Mouse (Mus musculus) heart, postnatal 4 days (tissue): ENCODE measurements around the gene Phf11a. TPM values are rescaled to one million over a fixed set of nuclear protein-coding genes. Genes with fewer than 3 reads are reported as not detected.
"Not testable (repeated sequence)": the region's sequence is repeated elsewhere in the genome, so short reads cannot be mapped to it uniquely, and the experiment has no call there.

Experiments used
- DNase-seq: peaks from one replicate; pipeline ENCODE4 v3.0.0; 2021
- total RNA-seq, 2 experiments: library from RNA; stranded (reverse); gene quantifications; 2 replicates each; pipeline ENCODE4 v1.2.3; 2021

The Phf11a gene
- under 1 TPM; 0.19 to 0.32 TPM for total RNA-seq

DNA sequence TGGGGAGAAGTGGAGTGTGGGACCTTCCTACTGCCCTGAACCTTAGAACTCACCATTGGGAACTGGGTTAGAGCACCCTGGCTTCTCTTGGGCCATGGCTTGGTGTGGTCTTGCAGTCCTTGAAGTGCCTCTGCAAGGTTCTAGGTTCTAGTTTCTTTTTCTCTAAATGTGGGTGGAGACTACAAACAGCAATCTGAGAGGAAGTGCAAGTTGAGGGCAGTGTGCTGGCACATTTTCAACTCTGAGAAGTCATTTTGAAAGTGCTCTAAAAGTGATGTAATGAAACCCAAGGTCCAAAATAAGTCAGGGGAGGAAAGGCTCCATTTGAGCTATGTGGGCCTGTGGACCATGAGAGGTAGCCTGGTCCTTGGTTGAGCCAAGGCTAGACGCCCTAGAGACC, at the start of gene Phf11a:
TSS of gene Phf11a (minus strand) at position 132 of the 400 bp plus-strand sequence.
- not testable (repeated sequence) for DNase-seq

DNA sequence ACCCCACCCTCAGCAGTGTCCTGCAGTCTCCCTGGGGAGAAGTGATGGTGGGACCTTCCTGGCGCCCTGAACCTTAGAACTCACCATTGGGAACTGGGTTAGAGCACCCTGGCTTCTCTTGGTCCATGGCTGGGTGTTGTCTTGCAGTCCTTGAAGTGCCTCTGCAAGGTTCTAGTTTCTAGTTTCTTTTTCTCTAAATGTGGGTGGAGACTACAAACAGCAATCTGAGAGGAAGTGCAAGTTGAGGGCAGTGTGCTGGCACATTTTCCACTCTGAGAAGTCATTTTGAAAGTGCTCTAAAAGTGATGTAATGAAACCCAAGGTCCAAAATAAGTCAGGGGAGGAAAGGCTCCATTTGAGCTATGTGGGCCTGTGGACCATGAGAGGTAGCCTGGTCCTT, 43.9 kb upstream of the Phf11a start, which contains the start of gene Phf11b:
TSS of gene Phf11b (minus strand) at position 163 of the 400 bp plus-strand sequence.
- DNase-seq, result not testable (repeated sequence)

DNA sequence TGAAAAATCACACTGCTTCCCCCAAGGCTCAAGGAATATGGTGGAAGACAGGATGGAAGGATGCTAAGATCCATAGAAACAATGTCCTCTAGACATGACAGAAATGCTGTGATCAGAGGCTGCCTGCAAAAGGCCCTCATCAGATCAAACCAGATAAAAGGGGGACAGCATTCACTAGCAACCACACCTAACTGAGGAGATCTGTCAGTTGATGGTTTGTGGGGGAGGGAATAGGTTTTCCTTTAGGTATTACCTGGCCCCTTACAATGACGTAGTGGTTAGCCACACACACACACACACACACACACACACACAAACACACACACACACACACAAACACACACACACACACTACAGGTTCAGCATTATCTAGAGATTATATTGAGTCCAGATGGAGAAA, 42.2 kb upstream of the Phf11a start:
- DNase-seq, result no peak

DNA sequence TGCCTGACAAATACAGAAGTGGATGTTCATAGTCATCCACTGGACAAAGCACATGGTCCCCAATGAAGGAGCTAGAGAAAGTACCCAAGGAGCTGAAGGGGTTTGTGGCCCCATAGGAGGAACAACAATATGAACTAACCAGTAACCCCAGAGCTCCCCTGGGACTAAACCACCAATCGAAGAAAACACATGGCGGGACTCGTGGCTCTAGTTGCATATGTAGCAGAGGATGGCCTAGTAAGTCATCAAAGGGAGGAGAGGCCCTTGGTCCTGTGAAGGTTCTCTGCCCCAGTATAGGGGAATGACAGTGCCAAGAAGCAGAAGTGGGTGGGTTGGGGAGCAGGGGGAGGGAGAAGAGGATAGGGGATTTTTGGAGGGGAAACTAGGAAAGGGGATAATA, 38.7 kb upstream of the Phf11a start:
- not testable (repeated sequence) for DNase-seq

DNA sequence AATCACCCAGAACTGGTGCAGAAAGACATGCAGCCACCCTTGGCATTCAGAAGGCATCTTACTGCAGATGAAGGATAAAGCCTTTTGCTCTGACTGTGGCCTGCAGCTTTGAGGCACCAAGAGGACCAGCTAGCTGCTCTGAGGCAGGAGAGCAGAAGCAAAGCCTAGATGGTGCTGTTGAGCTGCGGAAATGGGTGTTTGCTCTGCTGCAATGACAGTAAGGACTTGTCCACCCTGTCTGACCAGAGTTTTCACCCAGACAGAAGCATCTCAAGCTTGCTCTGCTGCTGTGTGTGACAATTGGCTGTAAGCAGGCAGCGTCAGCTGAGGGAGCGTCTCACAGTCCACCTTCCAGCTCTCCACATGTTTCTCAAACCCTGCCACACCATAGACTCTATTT, 33.2 kb upstream of the Phf11a start:
- DNase-seq, result peak; percentile 46

DNA sequence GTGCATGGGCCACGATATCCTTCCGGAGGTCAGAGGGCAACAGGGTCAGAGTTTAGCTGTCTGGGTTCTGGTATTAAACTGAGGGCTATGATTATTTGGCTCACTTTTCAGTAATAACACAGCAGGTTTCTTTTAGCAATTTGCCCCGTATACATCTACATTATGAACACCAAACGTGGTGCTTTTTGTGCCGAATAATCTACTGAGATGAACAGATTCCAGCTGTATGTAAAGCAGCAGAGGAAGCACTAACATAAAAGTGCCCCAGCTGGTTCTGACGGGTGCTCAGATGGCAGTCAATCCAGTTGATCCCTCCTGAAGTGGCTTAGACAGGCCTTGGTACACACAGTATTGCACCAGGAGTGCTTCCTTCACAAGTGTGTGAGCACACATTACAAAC, 22.6 kb upstream of the Phf11a start:
- DNase-seq, result not testable (repeated sequence)

DNA sequence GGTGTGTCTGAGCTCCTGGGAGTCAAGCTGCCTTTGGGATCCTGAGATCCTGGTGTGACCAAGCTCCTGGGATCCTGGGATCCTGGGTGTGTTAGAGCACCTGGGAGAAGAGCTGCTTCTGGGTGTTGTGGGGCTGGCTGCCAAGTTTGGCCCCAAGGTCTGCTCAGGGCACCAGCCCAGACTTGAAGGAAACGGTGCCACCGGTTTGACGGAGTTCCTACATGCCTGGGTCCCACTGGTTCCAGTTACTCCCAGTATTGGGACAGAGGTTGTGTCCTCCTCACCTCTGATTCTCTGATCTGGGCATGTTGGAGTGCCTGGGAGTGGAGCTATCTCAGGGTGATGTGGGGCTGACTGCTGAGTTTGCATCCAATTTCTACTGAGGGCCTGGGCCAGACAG, 21.7 kb upstream of the Phf11a start:
- DNase-seq, result not testable (repeated sequence)

DNA sequence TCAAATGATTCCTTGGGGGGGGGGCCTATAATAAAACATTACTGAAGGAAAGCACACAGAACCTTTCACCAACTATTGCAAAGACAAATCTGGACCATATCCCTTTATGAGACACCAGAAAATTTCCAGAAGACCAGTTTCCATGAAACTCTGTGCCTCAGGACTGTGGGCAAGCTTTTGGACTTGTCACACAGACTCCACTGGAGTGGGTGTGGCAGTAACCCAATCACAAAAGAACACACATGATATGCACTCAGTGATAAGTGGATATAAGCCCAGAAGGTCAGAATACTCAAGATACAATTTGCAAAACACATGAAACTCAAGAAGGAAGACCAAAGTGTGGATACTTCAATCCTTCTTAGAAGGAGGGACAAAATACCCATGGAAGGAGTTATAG, 5.6 kb downstream of the Phf11a start:
- not testable (repeated sequence) for DNase-seq

DNA sequence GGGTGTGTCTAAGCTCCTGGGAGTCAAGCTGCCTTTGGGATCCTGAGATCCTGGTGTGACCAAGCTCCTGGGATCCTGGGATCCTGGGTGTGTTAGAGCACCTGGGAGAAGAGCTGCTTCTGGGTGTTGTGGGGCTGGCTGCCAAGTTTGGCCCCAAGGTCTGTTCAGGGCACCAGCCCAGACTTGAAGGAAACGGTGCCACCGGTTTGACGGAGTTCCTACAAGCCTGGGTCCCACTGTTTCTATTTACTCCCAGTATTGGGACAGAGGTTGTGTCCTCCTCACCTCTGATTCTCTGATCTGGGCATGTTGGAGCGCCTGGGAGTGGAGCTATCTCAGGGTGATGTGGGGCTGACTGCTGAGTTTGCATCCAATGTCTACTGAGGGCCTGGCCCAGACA, 22.4 kb downstream of the Phf11a start:
- DNase-seq, result not testable (repeated sequence)

DNA sequence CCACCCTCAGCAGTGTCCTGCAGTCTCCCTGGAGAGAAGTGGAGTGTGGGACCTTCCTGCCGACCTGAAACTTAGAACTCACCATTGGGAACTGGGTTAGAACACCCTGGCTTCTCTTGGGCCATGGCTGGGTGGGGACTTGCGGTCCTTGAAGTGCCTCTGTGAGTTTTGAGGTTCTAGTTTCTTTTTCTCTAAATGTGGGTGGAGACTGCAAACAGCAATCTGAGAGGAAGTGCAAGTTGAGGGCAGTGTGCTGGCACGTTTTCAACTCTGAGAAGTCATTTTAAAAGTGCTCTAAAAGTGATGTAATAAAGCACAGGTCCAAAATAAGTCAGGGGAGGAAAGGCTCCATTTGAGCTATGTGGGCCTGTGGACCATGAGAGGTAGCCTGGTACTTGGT, 37.3 kb downstream of the Phf11a start, which contains the start of gene Gm6904:
TSS of gene Gm6904 (minus strand) at position 161 of the 400 bp plus-strand sequence.
- DNase-seq, result no peak

DNA sequence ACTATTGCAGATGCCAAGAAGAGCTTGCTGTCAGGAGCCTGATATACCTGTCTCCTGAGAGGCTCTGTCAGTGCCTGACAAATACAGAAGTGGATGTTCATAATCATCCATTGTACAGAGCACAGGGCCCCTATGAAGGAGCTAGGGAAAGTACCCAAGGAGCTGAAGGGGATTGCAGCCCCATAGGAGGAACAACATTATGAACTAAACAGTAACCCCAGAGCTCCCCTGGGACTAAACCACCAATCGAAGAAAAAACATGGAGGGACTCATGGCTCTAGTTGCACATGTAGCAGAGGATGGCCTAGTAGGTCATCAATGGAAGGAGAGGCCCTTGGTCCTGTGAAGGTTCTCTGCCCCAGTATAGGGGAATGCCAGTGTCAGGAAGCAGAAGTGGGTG, 41.5 kb downstream of the Phf11a start:
- DNase-seq, result not testable (repeated sequence)

DNA sequence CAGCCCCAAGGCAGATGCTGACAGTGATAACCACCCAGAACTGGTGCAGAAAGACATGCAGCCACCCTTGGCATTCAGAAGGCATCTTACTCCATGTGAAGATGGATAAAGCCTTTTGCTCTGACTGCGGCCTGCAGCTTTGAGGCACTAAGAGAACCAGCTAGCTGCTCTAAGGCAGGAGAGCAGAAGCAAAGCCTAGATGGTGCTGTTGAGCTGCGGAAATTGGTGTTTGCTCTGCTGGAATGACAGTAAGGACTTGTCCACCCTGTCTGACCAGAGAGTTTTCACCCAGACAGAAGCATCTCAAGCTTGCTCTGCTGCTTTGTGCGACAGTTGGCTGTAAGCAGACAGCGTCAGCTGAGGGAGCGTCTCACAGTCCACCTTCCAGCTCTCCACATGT, 47.0 kb downstream of the Phf11a start:
- DNase-seq, result peak; percentile 18

DNA sequence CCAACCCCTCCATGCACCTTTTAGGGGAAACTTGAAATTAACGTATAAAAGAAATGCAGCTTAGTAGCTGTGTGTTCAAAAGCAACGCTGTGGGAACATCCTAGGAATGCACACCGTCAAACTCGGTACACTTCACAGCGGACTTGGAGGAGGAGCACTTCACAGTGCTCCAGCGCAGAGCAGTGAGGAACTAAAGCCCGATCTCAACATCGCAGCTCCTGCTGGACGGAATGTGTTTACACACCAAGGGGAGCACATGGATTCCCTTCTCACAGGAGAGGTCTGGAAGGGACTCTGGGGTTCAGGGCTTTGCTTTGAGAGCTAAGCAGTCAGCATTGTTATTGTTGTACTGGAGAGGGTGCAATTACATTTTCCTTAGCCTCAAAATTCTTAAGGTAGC, 63.7 kb downstream of the Phf11a start:
- no peak for DNase-seq

DNA sequence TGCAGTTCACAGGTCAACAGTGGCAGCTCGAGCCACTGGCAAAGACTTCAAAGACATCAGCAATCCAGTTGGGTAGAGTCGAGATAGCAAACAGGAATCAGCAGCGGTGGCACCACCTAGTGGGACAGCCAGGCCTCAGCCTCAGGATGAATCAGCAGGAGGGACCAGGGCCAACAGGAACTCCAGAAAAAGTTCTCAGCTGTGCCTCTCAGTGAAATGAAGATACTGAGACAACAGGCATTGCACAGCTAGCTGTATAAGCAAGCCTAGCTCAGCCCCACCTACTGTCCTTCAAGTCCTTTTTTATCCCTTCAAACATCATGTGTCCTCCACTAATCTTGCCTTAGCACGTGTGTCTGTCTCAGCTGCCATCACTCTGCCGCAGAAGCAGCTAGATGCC, 65.3 kb downstream of the Phf11a start:
- DNase-seq, result peak; percentile 20

DNA sequence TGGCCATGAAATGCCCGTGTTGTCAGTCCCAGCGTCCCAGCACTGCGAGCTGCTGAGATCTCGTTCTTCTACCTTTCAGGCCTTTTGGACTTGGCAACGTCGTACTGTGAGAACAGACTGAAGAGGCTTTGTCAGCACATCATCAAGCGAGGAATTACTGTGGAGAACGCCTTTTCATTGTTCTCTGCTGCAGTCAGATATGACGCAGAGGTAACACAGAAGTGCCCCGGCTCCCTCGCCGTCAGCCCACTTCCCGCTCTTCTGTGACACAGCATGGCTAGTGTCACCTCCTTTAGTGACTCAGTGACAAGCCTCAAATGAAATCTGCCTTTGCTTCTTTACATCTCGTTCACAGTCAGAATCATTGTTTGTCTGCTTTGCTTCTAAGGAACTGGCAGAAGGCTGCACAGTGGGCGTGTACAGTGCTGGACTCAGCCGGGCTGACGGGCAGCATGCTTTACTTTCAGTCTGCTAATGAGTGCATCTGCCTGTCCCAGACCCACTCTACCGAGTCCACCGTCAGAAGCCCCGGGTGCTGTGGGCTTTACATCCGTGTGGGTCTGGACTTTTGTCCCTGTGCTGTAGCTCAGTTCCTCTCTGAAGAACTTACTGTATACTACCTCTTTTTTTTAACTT, 66.9 kb downstream of the Phf11a start:
- DNase-seq, result peak; percentile 5

DNA sequence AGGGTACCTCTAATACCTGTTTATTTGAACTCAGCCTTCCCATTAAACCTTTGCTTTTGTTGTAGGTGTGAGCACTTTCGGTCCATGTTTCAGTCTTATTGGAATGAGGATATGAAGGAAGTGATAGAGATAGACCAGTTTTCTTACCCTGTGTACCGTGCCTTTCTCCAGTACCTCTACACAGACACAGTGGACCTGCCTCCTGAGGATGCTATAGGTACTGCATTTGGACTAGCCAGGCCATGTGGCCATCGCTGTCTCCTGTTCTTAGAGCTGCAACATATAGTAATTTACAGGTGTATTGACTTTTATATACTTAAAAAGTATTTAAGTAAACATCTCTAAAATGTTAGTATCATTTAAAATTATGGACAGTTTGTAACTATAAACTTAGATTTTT, 67.5 kb downstream of the Phf11a start:
- DNase-seq, result no peak

Other genes with a start within 250 kb of the Phf11a start
- gene 1700129C05Rik, start 154.6 kb downstream of the Phf11a start, total RNA-seq, result not detected
- gene Gm5142, start 118.8 kb downstream of the Phf11a start, total RNA-seq, result not detected
- gene Rcbtb1, start 96.3 kb downstream of the Phf11a start, total RNA-seq, result 10 to 100 TPM; 17.3 to 18.0 TPM
- not detected for gene Gm6904, start 37.3 kb downstream of the Phf11a start, total RNA-seq
- gene Phf11b, start 43.8 kb upstream of the Phf11a start, total RNA-seq, result under 1 TPM; 0.31 to 0.41 TPM
- gene Phf11d, start 67.9 kb upstream of the Phf11a start, total RNA-seq, result 1 to 10 TPM; 5.6 to 6.2 TPM
- under 1 TPM; 0.77 to 0.91 TPM for gene Phf11c, start 97.9 kb upstream of the Phf11a start, total RNA-seq
- gene Setdb2, start 143.4 kb upstream of the Phf11a start, total RNA-seq, result 10 to 100 TPM; 11.7 to 12.8 TPM
- gene Cab39l, start 143.4 kb upstream of the Phf11a start, total RNA-seq, result 10 to 100 TPM; 19.3 to 22.5 TPM